Mouse (Mus musculus): ENCODE measurements around the gene Ezh1. TPM values are rescaled to one million over a fixed set of nuclear protein-coding genes. Genes with fewer than 3 reads are reported as not detected.
A peak's percentile ranks its signal among the peaks of the same experiment; 100 is the strongest.

The Ezh1 gene
- total RNA-seq, 2 experiments from 2014 or later = 29.5 to 35.6 TPM

DNA sequence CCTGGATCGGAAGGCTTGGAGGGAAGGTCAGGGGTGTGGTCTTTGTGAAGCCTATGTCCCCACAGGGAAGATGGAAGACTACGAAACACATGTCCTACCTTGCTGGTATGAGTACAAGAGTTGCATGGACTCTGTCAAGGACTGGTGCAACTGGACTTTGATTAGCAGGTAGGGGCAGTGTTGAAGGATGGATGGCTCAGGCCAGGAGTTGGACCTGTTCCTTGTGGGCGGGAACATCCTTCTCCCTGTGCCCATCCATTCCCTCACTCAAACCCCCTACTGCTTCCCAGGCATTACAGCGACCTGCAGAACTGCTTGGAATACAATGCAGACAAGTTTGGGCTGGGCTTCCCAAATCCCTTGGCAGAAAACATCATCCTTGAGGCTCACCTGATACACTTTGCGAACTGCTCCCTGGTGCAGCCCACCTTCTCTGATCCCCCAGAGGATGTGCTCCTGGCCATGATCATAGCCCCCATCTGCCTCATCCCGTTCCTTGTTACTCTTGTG, 21.3 kb upstream of the Ezh1 start:
- no peak for DNase-seq (ENCODE audit: low spot score in 2 of 2)

DNA sequence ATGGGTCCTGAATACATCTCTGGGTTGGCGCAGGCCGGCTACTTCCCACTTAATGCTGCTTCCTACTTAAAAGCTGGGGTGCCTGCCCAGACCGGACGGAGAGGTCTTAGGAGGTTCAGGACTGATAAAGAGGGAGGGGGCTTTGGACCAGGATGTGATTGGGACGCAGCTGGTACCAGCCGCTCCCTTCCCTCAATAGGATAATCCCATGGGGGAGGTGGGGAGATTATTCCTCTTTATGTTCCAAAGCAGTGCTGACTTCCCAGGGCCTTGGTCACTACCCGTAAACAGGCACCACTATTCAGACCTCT, 20.4 kb upstream of the Ezh1 start:
- DNase-seq (ENCODE audit: low spot score in 2 of 2) = no peak

DNA sequence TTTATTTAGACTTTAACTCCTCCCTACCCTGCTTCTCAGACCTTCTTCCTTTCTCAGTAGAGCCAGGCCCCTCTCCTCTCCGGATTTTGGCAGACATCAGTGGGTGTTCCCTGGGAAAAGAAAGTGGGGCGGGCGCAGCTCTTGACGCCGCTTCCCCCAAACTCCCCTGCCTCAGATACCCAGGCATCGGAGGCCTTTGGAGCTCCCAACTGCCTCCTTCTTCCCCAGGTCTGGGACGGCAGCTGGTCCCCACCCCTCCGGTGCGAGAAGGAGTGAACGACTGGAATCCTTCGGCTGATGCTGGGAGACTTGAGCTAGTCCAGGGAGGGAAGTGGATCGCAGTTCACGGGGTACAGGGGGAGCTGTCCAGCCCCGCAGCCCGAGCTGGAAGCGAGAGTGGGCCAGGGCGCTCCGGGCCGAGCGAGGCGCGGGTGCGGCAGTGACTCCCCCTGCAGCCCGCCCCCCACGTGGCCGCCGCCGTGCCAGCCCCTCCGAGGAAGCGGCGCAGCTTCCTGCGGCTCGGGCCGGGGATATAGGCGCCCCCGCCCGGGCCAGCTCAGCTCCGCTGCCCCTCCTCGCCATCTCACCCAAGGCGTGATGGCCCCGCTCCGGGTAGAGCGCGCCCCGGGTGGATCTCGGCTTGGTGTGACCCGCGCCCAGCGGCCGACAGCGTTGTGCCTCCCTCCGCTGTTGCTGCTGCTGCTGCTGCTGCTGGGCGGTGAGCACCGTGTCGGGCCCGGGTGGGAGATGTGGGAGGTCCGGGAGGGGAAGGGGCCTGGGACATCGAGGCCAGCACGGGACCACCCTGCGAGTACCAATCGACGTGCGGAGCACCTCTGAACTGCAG, 19.8 kb upstream of the Ezh1 start, which contains the start of gene Ramp2:
Ramp2 (plus strand) TSS at position 174 of the 847 bp plus-strand sequence.
- peak in 1 of 2 experiments; percentile 63 for DNase-seq (ENCODE audit: low spot score in 2 of 2)

DNA sequence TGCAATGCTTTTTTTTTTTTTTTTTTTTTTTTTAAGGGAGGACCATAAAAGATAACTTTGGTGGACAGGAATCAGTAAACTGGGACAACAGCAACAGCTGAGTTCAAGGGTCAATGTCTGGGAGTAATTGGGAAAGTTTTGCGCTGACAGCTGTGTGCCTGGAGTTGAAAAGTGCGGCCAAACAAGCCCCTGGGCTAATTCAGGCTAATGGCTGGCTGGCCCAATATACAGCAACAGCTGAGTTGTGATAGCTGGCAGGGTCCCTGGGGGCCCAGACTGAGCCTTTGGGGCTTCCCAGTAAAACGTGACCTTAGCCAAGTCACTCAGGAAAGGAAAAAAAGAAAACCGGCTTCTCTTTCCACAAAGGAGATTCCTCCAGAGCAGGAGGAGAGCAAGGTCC, 18.8 kb upstream of the Ezh1 start:
- DNase-seq (ENCODE audit: low spot score in 2 of 2) = no peak

DNA sequence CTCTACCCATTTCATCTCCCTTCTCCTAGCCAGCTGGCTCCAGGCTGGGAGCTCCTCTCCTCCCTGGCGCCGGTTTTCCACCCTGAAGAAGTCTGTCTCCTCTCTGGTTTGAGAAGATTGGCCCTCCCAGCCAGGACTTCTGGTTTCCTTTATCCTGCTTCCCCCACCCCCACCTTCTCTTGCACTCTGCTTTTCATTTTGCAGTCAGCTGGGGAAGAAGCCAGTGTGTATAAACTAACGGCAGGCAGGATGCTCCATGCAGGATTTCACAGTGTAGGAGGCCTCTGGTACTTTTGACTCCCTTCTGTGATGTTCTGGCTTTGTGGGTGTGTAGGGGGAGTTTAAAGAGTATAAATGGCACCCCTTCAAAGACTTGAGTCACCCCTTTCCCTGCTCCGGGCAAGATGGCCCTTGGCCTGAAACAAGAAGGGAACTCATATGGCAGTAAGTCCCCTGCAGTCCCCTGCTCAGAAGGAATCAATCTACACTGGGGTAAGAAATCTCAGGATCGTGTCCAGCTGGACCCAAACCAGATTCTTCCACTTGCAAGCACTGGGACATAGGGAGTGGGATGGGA, 11.9 kb upstream of the Ezh1 start:
- peak in 1 of 2 experiments; percentile 25 for DNase-seq (ENCODE audit: low spot score in 2 of 2)

DNA sequence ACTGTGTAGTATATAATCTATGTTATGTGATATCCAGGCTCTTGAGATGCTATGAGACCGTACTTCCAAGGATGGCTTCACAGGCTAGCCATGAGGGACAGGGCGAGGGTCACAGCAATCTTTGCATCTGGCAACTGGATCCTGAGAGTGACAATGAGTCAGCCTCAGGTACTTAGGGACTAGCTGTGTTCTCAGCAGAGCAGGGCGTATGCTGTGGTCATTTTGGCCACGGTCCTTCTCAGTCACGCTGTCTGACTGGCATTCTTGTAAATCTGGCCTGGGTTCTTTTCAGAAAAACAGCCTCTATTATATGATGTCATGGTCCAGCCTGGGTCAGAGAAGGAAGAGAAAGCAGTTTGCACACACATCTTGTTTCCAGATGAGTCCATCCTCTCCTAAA, 10.5 kb upstream of the Ezh1 start:
- no peak for DNase-seq (ENCODE audit: low spot score in 2 of 2)

DNA sequence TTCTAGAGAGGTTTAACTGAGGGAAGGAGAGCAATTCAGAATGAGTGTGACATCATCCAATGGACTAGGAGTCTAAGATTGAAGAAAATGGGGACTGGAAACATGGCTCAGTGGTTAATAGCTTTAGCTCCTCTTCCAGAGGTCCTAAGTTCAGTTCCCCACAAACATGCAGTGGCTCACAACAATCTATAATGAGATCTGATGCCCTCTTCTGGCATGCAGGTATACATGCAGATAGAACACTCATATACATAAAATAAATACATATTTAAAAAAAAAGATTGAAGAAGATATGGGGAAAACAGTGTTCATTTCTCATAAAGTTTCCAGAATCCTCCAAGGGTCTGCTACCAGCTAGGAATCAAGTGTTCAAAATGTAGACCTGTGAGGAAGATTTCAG, 9.2 kb upstream of the Ezh1 start:
- no peak for DNase-seq (ENCODE audit: low spot score in 2 of 2)

DNA sequence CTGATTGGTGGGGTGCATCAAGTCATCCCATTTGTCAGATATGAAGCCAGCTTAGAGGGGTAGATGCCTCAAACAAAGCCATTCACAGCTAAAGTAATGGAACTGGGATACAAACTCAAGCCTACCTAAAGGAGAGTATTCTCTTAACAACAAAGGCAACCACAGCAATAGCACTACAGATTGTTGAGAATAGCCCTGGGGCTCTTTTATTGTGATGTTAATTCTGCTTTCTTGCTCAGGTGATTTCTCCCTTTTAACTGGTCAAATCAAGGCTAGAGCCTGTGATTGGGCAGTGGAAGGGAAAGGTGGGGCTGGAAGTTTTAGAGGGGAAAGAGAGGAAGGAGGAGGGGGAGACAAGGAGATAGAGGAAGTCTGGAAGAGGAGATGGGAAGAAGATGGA, 7.9 kb upstream of the Ezh1 start:
- DNase-seq (ENCODE audit: low spot score in 2 of 2) = no peak

DNA sequence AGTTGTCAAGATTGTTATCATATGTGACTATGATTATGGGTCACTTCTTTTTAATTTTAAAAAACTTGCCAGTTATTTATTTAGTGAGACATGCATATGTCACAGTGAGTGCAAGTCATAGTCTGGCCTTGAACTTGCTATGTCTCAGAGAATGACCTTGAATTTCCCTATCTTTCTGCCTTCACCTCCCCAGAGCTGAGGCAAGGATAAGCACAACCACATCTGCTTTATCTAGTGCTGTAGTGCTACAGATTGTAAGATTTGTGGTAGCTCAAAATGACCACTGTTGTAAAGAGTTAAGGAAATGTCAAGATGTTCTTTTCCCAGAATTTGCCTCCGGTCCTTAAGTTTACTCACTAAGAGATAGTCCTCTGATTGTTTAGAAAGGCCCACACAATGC, 7.0 kb upstream of the Ezh1 start:
- no peak for DNase-seq (ENCODE audit: low spot score in 2 of 2)

DNA sequence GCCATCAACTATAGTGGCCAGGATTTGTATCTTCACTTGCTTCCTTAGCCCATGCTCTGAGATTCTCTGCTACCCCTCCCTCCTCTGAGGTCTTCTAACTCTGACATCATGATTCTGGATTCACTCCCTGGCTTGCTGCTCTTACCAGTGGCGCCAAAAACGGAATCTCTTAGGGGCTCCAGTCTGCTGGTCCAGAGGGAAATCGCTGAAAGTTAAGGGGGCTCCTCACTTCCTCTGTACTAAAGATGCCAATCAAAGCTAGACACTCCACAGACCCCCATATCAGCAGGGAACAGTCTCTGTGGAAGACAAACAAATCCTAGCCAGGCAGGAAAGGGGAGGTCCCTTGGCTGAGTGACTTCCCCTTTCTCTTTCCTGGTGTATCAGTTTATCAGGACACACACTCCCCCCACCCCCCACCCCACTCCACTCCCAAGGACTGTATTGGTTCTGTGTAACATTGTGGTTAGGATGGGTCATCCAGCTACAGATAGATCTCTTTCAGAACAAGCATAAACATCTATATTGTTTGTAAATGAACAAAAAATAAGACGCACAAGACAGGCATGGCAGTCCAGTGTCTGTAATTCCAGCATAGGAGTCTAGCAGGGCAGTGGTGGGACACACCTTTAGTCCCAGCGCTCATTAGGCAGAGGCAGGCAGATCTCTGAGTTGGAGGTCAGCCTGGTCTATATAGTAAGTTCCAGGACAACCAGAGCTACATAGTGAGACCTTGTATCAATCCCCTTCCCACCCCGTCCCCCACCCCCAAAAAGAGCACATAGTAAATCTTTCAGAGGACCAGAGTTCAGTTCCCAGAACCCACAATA, 6.0 kb upstream of the Ezh1 start:
- DNase-seq (ENCODE audit: low spot score in 2 of 2) = no peak

DNA sequence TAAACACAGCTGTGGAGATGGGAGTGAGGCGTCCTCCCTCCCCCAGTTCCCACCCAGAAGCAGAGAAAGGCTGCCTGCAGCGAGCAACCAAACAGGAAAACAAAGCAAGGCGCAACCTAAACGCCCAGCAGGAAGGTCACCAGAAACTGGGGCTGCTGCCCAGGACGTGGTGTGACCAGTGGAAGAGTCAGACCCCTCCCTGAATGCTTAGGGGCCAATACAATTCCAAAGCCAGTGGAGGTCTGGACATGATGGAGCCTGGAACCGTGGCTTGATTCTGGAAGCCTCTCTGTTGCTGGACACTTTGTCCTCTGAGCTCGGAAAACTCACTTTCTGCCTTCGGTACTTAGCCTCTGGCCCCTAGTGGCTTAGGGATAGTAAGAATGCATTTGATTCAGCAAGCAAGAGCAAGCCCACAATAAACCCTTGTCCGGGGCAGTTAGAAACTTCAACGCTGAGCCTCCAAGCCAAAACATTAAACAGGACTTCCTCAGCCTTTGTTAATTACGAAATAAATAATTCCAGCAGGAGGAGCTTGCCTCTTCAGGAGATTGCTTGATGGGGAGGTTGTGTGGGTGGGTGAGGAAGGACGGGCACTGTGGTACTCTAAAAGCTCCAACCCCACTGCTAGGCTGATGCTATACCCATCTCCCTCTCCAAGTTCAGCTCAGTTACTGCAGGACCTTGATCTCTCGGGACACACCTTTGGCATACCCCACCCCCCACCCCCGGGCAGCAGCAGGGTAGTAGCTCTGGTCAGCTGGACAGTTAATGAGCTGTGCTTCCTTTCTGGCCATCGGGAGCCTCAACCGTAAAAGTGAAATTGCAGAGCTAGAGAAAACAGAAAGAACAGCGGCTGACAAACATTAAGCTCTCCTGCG, 5.0 kb upstream of the Ezh1 start:
- peak in 1 of 2 experiments; percentile 43 for DNase-seq (ENCODE audit: low spot score in 2 of 2)

DNA sequence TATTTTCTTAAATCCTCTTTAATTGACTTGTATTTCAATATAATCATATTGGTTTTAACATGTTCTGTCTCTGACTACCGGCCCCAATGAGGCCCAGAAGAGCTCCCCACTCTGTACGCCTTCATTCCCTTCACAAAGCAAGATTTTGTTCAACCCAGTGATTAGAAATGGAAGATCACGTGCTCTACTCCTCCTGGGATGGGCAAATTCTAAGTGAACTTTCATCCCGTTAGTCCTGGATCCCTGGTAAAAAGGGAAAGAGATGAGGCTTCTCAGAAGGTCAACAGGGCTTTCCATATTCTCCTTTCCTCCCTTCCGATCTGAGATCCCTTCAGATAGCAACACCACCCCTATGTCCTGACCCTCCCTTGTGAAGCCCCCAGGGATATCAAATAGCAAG, 4.3 kb upstream of the Ezh1 start:
- no peak for DNase-seq (ENCODE audit: low spot score in 2 of 2)

DNA sequence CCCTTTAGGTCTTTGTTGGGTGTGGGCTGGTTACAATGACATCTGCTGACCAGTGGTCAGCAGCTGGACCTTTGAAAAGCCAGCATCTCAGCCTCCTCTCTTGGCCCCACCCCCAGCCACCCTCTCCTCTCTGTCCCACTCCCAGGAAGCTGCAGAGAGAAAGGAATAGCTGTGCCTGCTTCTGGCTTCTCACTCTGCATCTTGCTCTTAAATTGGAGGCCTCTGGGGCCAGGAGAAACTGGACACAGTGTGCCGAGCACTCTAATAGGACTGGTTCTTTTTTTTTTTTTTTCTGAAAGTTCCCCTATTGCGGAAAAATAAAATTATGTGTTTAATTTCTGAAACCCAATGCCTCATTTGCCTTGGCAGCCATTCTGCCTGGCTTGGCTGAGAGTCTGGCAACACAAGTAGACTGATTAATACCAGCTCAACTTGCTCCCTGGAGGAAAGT, 3.8 kb upstream of the Ezh1 start:
- no peak for DNase-seq (ENCODE audit: low spot score in 2 of 2)

DNA sequence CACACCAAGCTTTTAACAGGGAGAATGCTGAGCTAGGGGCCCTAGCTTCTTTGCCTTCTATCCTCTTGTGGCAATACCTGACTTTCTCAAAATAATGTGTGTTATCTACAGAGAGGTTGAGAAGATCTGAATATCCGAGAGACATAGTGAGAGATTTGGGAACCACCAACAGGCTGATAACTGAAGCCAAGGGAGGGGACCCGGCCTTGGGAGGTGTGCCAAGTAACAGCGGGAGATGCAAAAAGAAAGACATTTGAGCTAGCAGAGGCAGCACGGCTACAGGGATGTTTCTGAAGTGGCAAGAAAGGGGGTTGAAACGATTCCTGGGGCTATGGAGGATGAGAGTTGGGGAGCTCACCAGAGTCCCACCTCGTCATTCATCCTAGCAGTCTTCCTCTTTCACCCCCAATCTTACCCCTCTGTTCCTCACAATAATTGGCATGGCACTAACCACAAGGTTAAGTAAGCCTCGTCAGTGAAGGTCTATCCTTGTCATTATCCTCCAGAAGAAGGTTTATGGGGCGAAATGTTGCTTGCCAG, 3.2 kb upstream of the Ezh1 start:
- peak in 1 of 2 experiments; percentile 34 for DNase-seq (ENCODE audit: low spot score in 2 of 2)

DNA sequence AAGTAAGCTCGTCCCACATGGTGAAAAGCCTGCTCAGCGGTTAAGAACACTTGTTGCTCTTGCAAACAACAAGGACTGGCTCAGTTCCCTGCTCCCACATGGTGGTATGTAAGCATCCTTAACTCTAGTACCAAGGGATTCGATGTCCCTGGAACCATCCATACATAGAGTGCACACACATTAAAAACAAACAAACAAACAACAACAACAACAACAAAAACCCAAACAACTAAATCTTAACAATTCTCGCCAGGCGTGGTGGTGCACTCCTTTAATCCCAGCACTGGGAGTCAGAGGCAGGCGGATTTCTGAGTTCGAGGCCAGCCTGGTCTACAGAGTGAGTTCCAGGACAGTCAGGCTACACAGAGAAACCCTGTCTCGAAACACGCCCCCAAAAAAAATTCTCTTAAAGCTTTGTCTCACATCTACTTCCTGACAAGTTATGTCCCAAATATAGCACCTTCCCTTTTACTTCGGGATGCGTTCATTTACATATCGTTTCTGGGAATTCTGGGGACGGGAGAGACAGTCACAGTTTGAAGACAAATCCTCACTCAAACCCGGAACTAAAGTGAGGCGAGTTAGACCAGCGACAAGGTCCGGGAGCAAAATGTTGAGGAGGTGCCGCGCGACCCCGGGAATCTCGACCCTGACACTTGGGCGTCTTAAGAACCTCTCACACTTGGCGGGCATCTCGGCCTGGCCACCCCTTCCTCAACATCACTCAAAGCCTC, 765 bp downstream of the Ezh1 start:
- no peak for DNase-seq (ENCODE audit: low spot score in 2 of 2)

DNA sequence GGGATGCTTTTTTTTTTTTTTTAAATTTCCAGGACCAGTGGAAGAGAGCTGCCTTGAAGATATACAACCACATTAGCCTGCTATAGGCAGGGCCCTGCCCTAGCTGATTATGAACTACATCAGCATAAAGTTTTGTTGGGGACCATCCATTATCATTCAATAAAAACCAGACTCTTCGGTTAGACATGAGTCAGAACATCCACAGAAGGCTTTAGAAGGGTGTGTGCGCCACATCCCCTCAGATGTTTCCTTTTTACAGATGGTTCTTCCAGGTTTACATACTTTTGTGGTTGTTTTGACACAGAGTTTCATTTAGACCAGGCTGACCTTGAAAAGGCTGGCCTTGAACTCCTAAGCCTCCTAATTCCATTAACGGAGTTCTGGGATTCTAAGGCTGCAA, 1.9 kb downstream of the Ezh1 start:
- no peak for DNase-seq (ENCODE audit: low spot score in 2 of 2)

DNA sequence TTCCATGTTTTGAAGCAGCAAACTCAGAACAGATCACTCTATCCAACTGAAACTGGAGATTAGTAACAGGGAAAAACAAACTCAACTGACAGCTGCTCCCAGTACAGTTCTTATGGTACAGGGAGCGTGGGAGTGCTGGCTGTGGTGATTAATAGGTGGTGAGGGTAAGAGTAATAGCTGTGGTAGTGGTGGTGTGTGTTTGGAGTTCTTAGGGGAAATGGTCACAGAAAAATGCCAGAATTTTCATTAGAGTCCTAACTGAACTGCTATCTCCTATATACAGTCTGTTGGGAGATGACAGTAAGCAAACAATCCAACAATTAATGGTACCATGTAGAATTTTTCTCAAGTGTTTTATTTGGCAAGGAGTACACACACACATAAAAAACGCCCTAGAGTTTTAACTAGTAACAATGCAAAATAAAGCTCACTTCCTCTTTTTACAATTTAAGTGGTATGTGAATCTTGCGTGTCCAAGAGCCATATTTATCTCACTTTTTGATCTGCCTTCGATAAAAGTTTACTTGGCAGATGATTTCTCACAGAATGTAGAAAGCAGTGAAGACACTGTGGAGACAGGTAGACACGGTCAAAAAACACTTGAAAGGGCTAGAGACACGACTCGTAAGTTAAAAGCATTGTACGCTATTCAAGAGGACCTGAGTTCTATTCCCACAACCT, 4.8 kb downstream of the Ezh1 start:
- no peak for DNase-seq (ENCODE audit: low spot score in 2 of 2)

DNA sequence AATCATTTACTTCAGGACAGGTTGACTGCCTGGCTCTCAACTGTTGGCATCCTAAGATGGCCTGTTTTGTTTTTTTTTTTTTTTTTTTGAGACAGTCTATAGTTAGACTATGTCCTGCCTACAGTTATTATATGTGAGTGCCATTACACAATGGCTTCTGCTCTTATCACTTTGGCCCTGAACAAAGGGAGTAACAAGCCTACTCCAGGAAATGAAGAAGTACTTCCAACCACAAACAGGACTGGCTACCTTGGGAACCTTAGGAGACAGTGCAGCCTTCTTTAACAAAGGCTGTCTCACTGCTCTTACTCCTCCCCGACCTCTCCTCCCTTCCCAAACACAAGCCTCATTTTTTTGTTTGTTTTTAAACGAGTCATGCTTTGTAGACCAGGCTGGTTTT, 5.4 kb downstream of the Ezh1 start:
- DNase-seq (ENCODE audit: low spot score in 2 of 2) = no peak

DNA sequence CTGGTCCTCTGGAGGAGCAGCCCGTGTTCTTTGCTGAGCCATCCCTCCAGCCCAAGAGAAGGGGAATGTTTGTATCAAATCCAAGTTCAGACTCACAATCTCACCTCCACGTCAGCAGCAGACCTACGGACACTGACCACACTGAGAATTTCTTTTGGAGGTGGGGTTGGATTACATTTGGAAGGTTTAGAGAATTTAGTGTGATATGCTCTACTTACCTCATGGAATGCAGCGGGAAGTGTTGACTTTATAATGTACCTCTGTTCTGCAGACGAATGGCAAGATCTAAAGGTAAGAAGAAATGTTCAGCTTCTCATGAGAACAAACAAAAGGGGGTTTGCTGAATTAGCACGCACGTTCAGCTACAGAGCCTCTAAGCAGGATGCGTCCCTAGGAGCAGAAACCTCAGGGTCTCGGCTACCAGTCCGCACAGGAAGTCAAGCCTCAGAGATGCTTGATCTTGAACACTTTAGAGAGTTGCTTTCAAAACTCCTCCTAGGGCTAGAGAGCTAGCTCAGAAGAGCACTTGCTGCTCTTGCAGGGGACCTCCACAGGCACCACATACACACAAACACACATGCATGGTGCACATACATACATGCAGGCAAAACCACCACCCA, 7.7 kb downstream of the Ezh1 start:
- no peak for DNase-seq (ENCODE audit: low spot score in 2 of 2)
